Mouse (Mus musculus) C2C12 (cell line): ENCODE measurements at regions not wholly inside any gene's neighbourhood (a gene's known extent, or its start where the extent isn't known, plus 50 kb on each side); places are given as distances from the start of the nearest gene placed in this dataset.

Experiments
- CEBPB ChIP-seq: IDR thresholded peaks from one replicate; pipeline ENCODE4 v1.6.1; 2011; ENCODE audit warnings: low read depth, mild to moderate bottlenecking, control low read depth, moderate library complexity
- CTCF ChIP-seq: IDR thresholded peaks from one replicate; pipeline ENCODE4 v1.5.1; 2011; ENCODE audit not compliant: control insufficient read depth, insufficient read depth, insufficient read length
- FOSL1 ChIP-seq: IDR thresholded peaks from one replicate; pipeline ENCODE4 v1.8.0; 2011; ENCODE audit warnings: mild to moderate bottlenecking, low read length; ENCODE audit not compliant: poor library complexity, insufficient read depth, severe bottlenecking
- MAX ChIP-seq: IDR thresholded peaks from one replicate; pipeline ENCODE4 v1.6.1; 2011; ENCODE audit warnings: mild to moderate bottlenecking, control low read depth
- MYOD1 ChIP-seq: IDR thresholded peaks from one replicate; pipeline ENCODE4 v1.6.1; 2011; ENCODE audit warnings: low read depth; ENCODE audit not compliant: control insufficient read depth, insufficient read length
- USF1 ChIP-seq: IDR thresholded peaks from one replicate; pipeline ENCODE4 v1.6.1; 2011; ENCODE audit warnings: low read depth, mild to moderate bottlenecking, control low read depth, moderate library complexity

DNA sequence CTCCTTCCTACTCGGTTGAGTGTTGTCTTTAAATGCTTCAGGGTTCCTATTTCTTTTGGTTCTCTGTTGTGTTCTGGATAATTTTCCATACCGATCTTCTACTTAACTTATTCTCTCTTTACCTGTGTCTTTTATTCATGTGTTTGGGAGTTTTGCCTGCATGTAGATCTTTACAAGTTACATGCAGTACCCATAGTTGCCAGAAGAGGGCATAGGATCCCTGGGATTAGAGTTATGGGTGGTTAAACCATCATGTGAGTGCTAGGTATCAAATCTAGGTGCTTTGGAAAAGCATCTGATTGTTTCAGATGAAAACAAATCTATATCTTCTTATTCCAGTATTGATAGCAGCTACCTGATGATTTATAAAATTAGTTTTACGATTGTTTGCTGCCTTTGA lies 55.2 kb upstream of the Ndufs6 start:
- TF ChIP-seq CTCF (no peak), USF1 (no peak), MYOD1 (no peak), MAX (no peak), CEBPB (no peak), FOSL1 (no peak)
